ENCODE assay signal across 8 mouse cellular contexts in genomic region chr7:28693321-28693966, GRCm38 (mm10). TPM values are rescaled to one million over a fixed set of nuclear protein-coding genes. Genes with fewer than 3 reads are reported as not detected.
A peak's percentile ranks its signal among the peaks of the same experiment; 100 is the strongest.
DNase-seq lines count a peak whose midpoint lies in the region; ATAC-seq lines count a peak whose summit lies in the region.

No protein-coding gene starts in this region.

- no peaks in the 10 kb centered on the region for H3K36me3 ChIP-seq in limb, embryonic 10.5 days
- no peaks in the 10 kb centered on the region for H3K36me3 ChIP-seq in midbrain, embryonic 12.5 days

- peak overlapping the region; percentile 78 for H3K27ac ChIP-seq in limb, embryonic 10.5 days
- H3K27ac ChIP-seq in midbrain, embryonic 12.5 days (replicated peaks), result no peak overlapping the region

- ATAC-seq in midbrain, embryonic 12.5 days (ENCODE audit: low FRiP score, low read depth), result peak; percentile 81
- ATAC-seq in erythroid progenitor cell, adult 5-6 weeks (replicated peaks; ENCODE audit: low FRiP score, poor library complexity, severe bottlenecking), result no peak

- no peaks in the 10 kb centered on the region for H3K9me3 ChIP-seq in limb, embryonic 10.5 days (replicated peaks)
- H3K9me3 ChIP-seq in midbrain, embryonic 12.5 days, result no peaks in the 10 kb centered on the region

- peak overlapping the region; percentile 54 for H3K9ac ChIP-seq in midbrain, embryonic 12.5 days (replicated peaks)

- peaks cover 27% of the 10 kb centered on the region for H3K4me1 ChIP-seq in limb, embryonic 10.5 days
- peaks cover 19% of the 10 kb centered on the region for H3K4me1 ChIP-seq in midbrain, embryonic 12.5 days

- H3K27me3 ChIP-seq in limb, embryonic 10.5 days (ENCODE audit: low read depth, poor library complexity, severe bottlenecking), result peaks cover 30% of the 10 kb centered on the region
- peaks cover 37% of the 10 kb centered on the region for H3K27me3 ChIP-seq in midbrain, embryonic 12.5 days

- WGBS in limb, embryonic 10.5 days, result 2% methylated on average over 38 of the region's 38 CpGs
- WGBS in midbrain, embryonic 12.5 days, result 1% methylated on average over 35 of the region's 38 CpGs

- DNase-seq in adrenal gland, postnatal 36 days, result peak; percentile 53 to 68
- DNase-seq in embryo, embryonic 11.5 days (ENCODE audit: low read depth, low spot score), result peak; percentile 61
- DNase-seq in gonadal fat pad, adult 2 months (ENCODE audit: low read depth), result peak; percentile 90
- DNase-seq in kidney, adult 18-20 months, result peak; percentile 65
- DNase-seq in limb, embryonic 10.5 days (ENCODE audit: low spot score), result no peak
- DNase-seq in skeletal muscle tissue, adult 2 months (ENCODE audit: low read depth, low spot score), result peak; percentile 21

- peak overlapping the region; percentile 83 for H3K4me2 ChIP-seq in midbrain, embryonic 12.5 days (replicated peaks)

- H3K4me3 ChIP-seq in limb, embryonic 10.5 days, result peak overlapping the region; percentile 66
- peak overlapping the region; percentile 52 for H3K4me3 ChIP-seq in midbrain, embryonic 12.5 days

RNA-seq across cellular contexts. Expression of gene Fbxo27, which starts 0.8 kb away (rescaled TPM):
- 1 to 10 TPM in 1 of 2 experiments, under 1 TPM in 1; 0.86 to 1.6 TPM for total RNA-seq in adrenal gland, postnatal 36 days (2021)
- 2.4 and 3.1 TPM in 2 replicates for polyA plus RNA-seq in gonadal fat pad, adult 2 months (2012; rRNA removed)
- 4.7 and 6.3 TPM in 2 replicates for polyA plus RNA-seq in limb, embryonic 10.5 days (2016; fragmentation: Nextera tagmentation; extraction: Ambion mirVana)
- polyA plus RNA-seq in midbrain, embryonic 12.5 days (2016; fragmentation: Nextera tagmentation; extraction: Ambion mirVana), result 4.9 and 5.3 TPM in 2 replicates
- total RNA-seq in erythroid progenitor cell, adult 5-6 weeks (2015; ENCODE audit: low replicate concordance), result not detected in 2 replicates
- total RNA-seq in erythroid progenitor cell, adult 5-6 weeks (2017; ENCODE audit: low replicate concordance), result 1.4 TPM in 1 of 2 replicates, not detected in the other

RNA-seq across cellular contexts. Expression of gene Fbxo17, which starts 23.2 kb away (rescaled TPM):
- total RNA-seq in adrenal gland, postnatal 36 days (2021), result 1 to 10 TPM; 2.2 to 3.5 TPM
- polyA plus RNA-seq in gonadal fat pad, adult 2 months (2012; rRNA removed), result 1.5 and 1.6 TPM in 2 replicates
- 12.7 and 16.1 TPM in 2 replicates for polyA plus RNA-seq in limb, embryonic 10.5 days (2016; fragmentation: Nextera tagmentation; extraction: Ambion mirVana)
- 6.7 and 7.2 TPM in 2 replicates for polyA plus RNA-seq in midbrain, embryonic 12.5 days (2016; fragmentation: Nextera tagmentation; extraction: Ambion mirVana)
- total RNA-seq in erythroid progenitor cell, adult 5-6 weeks (2015; ENCODE audit: low replicate concordance), result 2.5 TPM in 1 of 2 replicates, not detected in the other
- total RNA-seq in erythroid progenitor cell, adult 5-6 weeks (2017; ENCODE audit: low replicate concordance), result 1.3 TPM in 1 of 2 replicates, not detected in the other

RNA-seq across cellular contexts. Expression of gene Mrps12, which starts 48.2 kb away (rescaled TPM):
- total RNA-seq in adrenal gland, postnatal 36 days (2021), result 10 to 100 TPM; 81.4 to 86.2 TPM
- polyA plus RNA-seq in gonadal fat pad, adult 2 months (2012; rRNA removed), result 56.6 and 58.3 TPM in 2 replicates
- polyA plus RNA-seq in limb, embryonic 10.5 days (2016; fragmentation: Nextera tagmentation; extraction: Ambion mirVana), result 152 and 186 TPM in 2 replicates
- polyA plus RNA-seq in midbrain, embryonic 12.5 days (2016; fragmentation: Nextera tagmentation; extraction: Ambion mirVana), result 117 and 120 TPM in 2 replicates
- total RNA-seq in erythroid progenitor cell, adult 5-6 weeks (2015; ENCODE audit: low replicate concordance), result 12.6 and 27.2 TPM in 2 replicates
- total RNA-seq in erythroid progenitor cell, adult 5-6 weeks (2017; ENCODE audit: low replicate concordance), result 16.2 and 17.5 TPM in 2 replicates

RNA-seq across cellular contexts. Expression of gene Sars2, which starts 48.3 kb away (rescaled TPM):
- total RNA-seq in adrenal gland, postnatal 36 days (2021), result 10 to 100 TPM; 18.5 to 18.8 TPM
- 12.5 and 16.1 TPM in 2 replicates for polyA plus RNA-seq in gonadal fat pad, adult 2 months (2012; rRNA removed)
- polyA plus RNA-seq in limb, embryonic 10.5 days (2016; fragmentation: Nextera tagmentation; extraction: Ambion mirVana), result 43.9 and 46.4 TPM in 2 replicates
- polyA plus RNA-seq in midbrain, embryonic 12.5 days (2016; fragmentation: Nextera tagmentation; extraction: Ambion mirVana), result 30.7 and 30.9 TPM in 2 replicates
- total RNA-seq in erythroid progenitor cell, adult 5-6 weeks (2015; ENCODE audit: low replicate concordance), result 1.3 and 6.1 TPM in 2 replicates
- total RNA-seq in erythroid progenitor cell, adult 5-6 weeks (2017; ENCODE audit: low replicate concordance), result 0.39 and 4.4 TPM in 2 replicates
